Mouse (Mus musculus) CD4-positive, CD25-positive, alpha-beta regulatory T cell, adult 4 months (primary cell): ENCODE data around the gene Cobl. TPM values are rescaled to one million over a fixed set of nuclear protein-coding genes. Genes with fewer than 3 reads are reported as not detected.

Experiments
- ATAC-seq: one replicate; pipeline ENCODE4 v1.8.0; 2017
- polyA plus RNA-seq, 2 experiments: library from polyadenylated mRNA; unstranded; fragments of 100-300 nt; shearing (Covaris generic); gene quantifications; one replicate each; pipeline ENCODE4 v1.2.1; 2017

The Cobl gene
- polyA plus RNA-seq, 2 experiments from 2014 or later = 0.78 TPM; not detected in 1

- ATAC-seq = no peak
Observed at GRCm38 (mm10) chr11:12443614-12444013, 21.1 kb downstream of the Cobl start.

- ATAC-seq = no peak
Observed at GRCm38 (mm10) chr11:12443185-12443584, 21.6 kb downstream of the Cobl start.

DNA sequence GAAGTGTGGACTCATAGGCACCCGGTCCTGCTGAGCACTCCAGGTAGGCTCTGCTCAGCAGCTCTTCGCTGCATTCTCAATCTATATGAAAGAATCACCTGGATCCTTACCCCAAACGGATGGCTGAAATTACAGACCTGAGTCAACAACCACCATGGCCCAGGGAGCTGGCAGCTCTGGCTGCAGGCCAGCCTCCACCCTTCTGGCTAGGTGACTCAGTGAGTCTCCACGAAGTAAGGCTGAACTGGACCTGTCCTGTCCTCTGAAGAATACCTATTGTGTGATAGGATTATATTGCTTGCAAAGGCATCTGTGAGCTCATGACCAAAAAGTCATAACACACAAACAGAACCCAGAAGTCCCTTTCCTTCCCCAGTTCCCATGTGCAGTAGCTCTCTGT is 22.5 kb downstream of the Cobl start:
- no peak for ATAC-seq

- ATAC-seq = no peak
Observed at GRCm38 (mm10) chr11:12435905-12436304, 28.9 kb downstream of the Cobl start.

- no peak for ATAC-seq
Observed at GRCm38 (mm10) chr11:12435018-12435417, 29.7 kb downstream of the Cobl start.

DNA sequence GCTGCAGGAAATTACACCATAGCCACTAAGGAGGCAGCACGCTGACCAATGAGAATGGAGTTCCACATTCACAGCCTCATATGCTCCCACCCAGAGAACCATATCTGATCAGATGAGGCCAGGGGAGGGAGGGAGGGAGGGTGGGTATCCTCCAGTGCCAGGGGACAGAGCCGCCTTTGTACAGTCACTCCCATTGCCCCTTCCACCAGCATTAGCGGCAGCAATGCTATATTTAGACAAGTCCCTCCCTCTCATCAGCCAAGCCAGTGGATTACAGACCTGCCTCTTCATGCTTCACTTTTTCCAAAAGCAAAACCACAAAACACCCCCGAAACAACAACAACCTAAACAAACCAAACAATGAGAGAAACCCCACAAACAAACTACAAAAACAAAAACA is 30.2 kb downstream of the Cobl start:
- ATAC-seq = no peak

- no peak for ATAC-seq
Observed at GRCm38 (mm10) chr11:12431911-12432310, 32.8 kb downstream of the Cobl start.

GRCm38 (mm10) chr11:12430231-12431041 is 34.3 kb downstream of the Cobl start:
- no peak for ATAC-seq

- no peak for ATAC-seq
Observed at GRCm38 (mm10) chr11:12426746-12427145, 38.0 kb downstream of the Cobl start.

DNA sequence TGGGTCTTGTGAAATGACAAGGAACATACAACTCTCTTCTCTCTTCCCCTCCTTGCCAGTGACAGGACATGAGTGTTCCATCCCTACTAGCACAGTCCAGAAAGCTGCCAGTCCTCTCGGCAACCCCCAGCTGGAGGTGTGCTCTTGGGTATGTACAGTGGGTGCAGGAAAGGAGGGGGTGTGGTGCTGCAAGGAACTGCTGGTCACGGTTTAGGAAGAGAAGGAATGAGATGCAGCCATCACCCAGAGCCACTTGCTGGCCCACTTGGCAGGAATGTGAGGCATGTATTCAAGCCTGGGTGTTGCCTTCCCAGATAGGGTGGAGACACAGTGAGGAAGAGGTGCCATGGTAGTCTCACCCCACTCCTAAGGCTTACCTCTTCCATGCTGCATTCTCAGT is 40.6 kb downstream of the Cobl start:
- ATAC-seq = no peak

DNA sequence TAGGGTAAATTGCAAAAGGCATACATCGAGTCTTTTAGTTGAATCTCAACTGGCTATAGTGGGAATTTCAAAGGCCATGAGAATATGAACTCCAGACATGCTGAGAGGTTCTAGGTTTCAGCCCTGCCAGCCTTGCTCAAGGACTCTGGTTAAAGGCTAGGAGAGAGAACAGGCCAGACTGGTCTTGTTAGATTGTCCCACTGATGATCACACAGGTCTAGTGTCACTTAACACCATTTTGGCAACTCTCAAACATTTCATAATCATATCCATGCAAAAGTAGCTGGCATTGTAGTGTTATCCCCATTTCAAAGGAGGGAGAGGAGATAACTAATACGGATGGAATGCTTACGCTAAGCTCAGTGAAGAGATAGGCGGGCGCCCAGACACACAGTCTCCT is 43.6 kb downstream of the Cobl start:
- ATAC-seq = no peak

DNA sequence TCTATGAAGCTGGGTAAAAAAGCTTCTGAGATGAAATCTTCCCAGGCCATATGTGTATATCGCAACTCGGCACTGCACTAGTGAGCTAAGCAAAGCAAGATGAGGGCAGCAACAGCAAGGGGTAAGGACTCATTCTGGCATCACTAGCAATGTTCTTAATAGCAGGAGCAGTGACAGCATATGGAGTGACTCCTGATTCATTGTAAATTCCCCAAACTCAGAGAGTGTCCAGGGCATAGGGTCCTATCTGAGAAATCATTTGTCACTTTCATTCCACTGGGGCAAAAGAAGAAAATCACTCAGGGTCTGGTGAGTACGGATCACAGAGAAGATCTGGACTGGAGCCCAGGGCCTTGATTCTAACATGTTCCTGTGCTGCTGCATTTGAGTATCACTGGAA is 44.6 kb downstream of the Cobl start:
- no peak for ATAC-seq

DNA sequence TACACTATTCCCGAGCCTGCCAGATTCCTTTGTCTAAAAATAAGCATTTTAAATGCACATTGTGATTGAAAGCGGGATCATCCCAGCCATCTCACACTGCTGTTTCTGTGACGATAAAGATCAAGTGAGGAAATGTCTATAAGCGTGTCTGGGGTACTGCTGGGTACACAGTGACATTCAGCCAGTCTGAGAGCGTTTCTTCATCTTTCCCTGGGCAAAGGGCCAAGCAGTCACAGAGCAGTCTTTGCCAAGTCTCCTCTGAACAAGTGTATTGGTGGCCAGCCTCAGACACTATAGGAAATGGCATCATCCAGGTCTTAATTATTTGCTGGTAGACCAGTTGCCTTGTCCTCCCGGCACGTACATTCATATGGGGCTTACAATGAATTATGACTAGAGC is 47.9 kb downstream of the Cobl start:
- ATAC-seq = no peak

GRCm38 (mm10) chr11:12415329-12415728 is 49.4 kb downstream of the Cobl start:
- no peak for ATAC-seq

GRCm38 (mm10) chr11:12411950-12412349 is 52.8 kb downstream of the Cobl start:
- ATAC-seq = no peak

- ATAC-seq = no peak
Observed at GRCm38 (mm10) chr11:12411075-12411807, 53.5 kb downstream of the Cobl start.

- ATAC-seq = no peak
Observed at GRCm38 (mm10) chr11:12409463-12409862, 55.3 kb downstream of the Cobl start.

GRCm38 (mm10) chr11:12407834-12408233 is 56.9 kb downstream of the Cobl start:
- no peak for ATAC-seq

GRCm38 (mm10) chr11:12399903-12400302 is 64.9 kb downstream of the Cobl start:
- ATAC-seq = no peak

GRCm38 (mm10) chr11:12396196-12396595 is 68.6 kb downstream of the Cobl start:
- no peak for ATAC-seq

DNA sequence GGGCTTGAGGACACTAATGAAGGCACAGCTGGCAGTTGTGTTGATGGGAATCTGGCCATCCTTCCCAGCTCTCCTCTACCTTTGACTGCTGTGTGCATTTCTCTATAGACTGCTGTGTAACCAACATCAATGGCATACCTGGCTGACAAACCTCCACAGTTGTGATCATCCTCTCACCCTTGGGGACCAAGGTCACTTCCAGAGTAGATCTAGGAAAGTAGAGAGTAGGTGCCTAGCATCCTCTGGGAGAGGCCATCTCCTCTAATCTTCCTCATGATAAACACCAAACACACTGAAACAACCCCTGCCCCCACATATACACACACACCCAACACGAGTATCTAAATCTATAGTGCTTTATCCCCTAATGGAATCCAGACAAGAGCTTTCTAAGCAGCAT is 70.1 kb downstream of the Cobl start:
- no peak for ATAC-seq

DNA sequence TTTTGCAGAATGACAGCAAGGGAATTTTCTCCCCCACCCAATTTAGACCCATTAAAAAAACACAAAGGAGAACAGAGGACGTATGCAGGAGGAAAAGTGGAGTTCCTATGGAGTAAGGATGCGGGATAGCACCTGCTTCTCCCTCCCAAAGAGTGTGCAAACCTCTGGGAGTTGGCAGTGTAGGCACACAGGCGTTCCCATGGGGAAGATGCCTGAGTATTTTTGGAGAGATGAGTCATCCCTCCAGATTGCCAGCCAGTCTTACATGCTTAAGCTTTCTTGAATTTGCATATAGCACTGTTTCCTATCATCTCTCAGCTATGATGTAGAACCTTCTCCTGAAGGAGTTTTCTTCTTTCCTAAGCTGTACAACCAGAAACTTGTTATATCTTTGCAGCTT is 70.6 kb downstream of the Cobl start:
- no peak for ATAC-seq

DNA sequence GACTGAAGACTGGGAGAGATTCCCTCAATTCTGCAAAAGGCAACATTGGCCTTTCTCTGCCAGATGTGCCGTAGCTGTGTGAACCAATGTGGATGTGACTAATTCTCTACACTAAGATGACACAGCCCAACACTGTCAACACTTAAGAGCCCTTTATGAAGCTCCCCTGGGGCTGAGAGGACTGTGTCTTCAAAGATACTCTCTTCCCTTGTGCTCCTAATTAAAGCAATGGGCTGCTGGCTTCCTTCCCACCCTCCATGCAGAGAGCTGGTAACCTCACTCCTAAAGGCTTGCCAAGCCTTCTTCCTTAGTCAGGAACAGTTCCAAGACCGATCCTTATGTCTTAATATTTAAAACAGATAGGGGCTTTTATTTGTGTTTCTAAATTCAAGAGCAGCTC is 79.9 kb downstream of the Cobl start:
- no peak for ATAC-seq

DNA sequence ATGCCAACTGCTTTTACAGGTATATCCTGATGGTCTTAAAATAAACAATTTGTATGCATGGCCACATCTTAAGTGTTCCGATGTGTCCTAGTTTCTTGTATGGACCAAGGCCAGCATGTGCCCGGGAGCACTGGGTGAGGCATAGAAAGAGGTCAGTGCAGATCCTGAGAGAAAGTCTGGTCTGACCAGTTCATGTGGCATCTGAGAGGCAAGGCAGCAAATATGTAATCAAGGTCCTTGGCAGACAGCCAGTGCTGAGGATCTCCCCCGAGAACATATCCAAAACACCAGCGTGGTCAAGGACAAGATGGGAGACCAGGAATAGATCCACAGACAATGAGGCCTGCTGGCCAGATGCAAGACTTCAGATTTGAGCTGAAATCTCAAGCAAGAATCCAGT is 81.8 kb downstream of the Cobl start:
- ATAC-seq = no peak
